Mouse (Mus musculus) bone marrow macrophage, adult 2 months (primary cell): ENCODE results near the gene Rasd1.

Source experiments
- CTCF ChIP-seq: IDR thresholded peaks from 2 replicates; pipeline ENCODE4 v1.5.1; 2012; ENCODE audit warnings: low read depth, mild to moderate bottlenecking, low read length, moderate library complexity
- POLR2A ChIP-seq: IDR thresholded peaks from 2 replicates; pipeline ENCODE4 v1.6.1; 2012; ENCODE audit warnings: mild to moderate bottlenecking, low read depth, low read length, borderline replicate concordance

DNA sequence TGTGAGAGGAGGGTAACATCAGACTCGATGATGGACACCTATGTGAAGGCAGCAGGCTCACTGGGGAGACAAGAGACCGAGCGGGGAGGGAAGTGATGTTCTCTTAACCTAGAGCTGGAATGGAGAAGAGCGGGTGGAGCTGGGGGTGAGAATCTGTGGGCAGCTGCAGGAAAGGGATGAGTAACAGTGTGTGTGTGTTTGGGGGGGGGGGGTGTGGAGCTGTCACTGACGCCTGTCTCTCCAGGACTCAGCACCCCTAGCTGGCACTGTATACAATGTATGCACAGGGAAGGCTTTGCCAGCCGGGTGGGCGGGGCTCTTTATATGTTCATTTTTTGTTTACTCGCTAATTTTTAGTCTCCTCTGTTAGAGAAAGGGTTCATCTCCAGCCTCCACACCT is 39.1 kb upstream of the Rasd1 start:
- TF ChIP-seq CTCF (no peak), POLR2A (no peak)
